Mouse (Mus musculus) urinary bladder, postnatal 14 days (tissue): ENCODE results near the gene Appl1.

ENCODE experiments used
- DNase-seq: peaks from one replicate; pipeline ENCODE4 v3.0.0; 2021; ENCODE audit warnings: low spot score

Appl1 gene

DNA sequence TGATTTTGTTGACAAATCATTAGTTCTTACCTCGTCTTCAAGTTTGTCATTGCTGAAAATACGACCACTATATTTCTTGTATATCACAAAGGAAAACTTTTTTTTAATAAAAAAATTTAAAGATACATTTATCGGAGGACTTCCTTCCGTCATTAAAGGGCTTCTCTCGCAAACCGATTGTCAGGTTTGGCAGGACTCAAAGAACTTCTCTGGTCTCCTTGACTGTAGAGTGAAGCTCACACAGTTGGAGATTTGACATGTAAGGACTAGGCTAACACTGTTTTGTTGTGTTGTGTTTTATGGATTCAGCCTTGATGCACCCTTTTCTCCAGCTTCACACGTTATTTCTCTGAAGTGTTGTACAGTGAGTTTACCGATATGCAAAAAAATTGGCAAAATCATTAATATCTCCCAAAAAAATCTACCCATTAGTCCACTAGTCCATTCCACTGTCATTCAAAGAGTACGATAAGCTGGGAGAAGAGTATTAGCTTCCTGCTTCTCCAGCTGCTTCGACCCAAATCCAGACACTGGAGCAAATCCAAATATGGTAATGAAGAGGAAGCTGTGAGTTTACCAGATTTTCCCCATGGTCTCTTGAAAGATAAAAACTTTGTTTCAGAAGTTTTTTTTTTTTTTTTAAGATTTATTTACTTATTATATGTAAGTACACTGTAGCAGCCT is at the start of gene Appl1:
Gene Appl1, minus strand, starts transcription at position 127 of the 684 bp plus-strand sequence.
- DNase-seq, result no peak

DNA sequence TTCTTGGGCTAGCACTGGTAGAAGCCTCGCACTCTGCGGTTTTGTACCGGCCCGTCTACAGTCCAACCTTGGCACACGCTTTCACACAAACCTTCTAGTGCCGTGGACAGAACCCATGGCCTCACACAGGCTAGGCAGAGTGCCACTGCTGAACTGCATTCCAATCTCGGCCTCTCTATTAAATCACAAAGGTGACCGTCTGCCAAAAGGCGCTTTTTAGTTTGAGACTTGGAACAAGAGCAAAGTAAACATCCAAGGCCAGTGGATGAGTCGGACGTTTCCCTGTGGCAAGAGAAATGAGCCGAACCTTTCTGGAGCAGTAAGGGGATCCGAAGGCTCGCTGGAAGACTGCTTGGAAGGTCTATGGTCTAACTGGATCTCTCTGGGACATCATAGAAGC is 48.8 kb upstream of the Appl1 start:
- DNase-seq, result peak; percentile 37

DNA sequence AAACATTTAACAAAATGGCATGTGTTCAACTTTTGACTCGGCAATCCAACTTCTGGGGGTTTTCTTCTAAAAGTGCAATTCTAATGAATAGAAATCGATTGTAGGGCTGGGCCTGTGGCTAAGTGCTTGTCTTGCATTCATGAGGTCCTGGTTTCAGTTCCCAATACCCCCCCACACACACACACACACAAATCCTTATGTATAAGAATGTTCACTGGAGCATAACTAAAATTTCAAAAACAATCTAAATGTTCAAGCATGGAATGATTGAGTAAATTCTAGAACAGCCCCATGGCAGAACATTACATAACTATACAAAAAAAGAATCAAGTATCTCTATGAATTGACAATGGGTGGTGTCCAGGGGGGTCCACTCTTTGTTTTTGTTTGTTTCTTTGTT is 46.9 kb upstream of the Appl1 start:
- DNase-seq, result no peak

DNA sequence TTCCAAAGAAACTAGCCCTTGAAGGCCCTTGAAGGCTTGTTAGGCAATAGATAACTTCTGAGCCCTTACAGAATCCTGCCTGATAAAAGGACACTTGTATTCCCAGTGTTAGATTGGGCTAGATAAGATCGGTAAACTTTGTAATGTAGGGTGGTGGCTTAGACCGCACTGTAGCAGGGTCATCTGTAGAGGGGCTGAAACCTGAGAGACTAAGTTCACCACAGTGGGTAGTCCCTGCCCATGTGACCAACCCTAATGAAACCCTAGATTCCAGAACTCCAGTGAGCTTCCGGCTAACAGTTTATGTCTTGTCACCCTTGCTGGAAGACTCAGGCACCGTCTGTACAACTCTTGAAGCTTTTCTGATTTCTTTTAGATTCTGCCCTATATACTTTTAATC is 42.6 kb upstream of the Appl1 start:
- DNase-seq, result no peak

DNA sequence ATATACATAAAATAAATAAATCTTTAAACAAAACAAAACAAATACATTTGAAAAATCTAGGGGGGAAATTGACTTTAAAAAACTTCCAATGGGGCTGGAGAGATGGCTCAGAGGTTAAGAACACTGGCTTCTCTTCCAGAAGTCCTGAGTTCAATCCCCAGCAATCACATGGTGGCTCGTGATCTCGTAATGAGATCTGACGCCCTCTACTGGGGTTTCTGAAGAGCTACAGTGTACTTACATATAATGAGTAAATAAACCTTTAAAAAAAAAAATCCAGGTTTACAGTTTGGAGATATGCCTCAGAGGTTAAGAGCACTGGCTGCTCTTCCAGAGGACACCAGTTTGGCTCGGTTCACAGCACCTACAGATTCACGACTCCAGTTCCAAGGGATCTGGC is 40.5 kb upstream of the Appl1 start:
- no peak for DNase-seq

DNA sequence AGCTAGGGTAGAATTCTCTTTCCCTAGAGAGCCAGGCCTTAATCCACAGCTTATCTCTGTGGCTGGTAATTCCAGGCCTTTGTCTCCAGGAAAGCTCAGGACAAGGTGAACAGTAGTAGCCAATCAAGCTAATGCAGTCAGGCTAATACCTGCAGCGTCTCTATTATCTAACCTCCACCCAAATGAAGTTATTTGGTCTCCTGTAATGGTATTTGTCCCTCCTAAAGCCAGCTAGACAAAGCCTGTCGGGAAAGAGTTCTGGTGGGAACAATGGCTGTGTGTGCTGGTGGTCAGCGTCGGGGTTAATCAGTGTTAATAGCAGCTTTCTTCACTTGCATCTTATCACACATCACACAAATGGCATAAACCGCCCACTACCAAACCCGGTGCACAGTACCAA is 34.9 kb upstream of the Appl1 start:
- DNase-seq, result no peak

DNA sequence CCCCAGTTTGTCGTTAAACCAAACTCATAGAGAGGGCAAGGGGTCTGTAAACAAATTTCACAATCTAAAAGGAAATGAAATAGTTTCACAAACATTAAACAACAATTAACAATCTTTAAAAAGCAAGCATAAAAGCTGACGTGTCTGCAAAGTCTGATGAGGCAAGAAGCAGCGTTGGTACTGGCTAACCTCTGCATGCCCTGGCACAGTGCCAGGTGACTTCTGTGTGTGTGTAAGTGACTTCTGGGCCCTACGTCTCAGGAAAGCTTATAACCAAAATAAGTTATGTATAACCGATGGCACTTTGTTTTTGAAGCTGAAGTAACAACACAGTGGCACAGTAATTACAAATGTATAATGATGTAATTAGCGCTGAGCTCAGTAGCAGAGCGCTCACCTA is 33.9 kb upstream of the Appl1 start:
- DNase-seq, result no peak

DNA sequence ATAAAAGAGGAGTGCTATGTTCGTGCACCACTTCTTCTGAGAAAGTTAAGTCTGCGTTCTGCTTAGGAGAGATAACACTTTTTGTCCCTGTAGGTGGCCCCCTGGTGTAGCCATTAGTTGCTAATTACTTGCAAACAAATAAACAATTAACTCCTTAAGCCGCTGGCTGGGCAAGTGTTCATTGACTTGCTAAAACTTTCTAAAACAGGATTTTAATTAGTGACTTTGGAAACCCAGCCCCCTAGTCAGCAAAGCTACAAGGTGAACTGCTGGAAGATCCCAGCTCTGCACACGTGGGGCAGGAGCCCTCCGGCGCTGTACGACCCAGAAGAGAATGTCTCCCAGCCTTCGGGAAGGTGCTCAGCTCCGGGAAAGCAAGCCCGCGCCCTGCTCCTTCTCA is 29.4 kb upstream of the Appl1 start:
- no peak for DNase-seq

DNA sequence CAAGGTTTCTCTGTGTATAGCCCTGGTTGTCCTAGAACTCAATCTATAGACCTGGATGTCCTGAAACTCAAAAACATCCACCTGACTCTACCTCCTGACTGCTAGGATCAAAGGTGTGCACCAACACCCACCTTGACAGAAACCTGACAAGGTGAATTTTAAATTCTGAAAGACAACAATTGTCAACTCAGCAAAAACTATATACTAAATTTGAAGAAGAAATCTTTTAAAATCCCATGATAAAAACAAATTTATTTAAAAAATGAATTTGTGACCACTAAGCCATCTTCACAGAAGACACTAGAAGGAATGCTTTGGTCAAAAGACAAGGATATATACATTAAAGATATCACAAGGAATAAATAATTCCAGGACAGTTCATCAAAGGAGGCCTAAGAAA is 25.2 kb upstream of the Appl1 start:
- no peak for DNase-seq

DNA sequence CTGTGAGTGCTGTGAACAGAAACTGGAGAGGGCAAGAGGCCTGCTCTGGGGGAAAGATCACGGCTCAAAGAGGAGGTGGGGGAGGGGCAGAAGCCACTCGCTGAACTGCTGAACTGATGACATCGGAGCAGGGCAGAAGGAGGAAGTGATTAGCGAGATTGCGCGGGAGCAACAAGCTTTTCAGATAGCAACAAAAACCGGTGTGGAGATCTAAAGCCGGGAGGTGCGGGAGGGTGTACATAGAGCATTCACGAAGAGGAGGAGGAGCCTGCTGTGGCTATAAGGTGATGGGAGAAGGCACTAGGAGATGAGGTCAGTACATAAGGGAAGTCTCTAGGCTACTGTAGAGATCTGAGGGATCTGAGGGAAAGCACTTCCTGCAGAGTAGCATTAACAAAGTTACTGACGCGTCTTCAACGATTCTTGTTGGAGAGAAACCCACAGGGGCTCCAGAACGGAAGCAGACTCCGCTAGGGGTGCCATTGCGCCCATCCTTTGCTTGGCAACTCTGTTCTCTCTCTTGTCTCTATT is 23.2 kb upstream of the Appl1 start, which contains the start of gene Hesx1:
Gene Hesx1, plus strand, starts transcription at position 206 of the 531 bp plus-strand sequence.
- peak; percentile 58 for DNase-seq

DNA sequence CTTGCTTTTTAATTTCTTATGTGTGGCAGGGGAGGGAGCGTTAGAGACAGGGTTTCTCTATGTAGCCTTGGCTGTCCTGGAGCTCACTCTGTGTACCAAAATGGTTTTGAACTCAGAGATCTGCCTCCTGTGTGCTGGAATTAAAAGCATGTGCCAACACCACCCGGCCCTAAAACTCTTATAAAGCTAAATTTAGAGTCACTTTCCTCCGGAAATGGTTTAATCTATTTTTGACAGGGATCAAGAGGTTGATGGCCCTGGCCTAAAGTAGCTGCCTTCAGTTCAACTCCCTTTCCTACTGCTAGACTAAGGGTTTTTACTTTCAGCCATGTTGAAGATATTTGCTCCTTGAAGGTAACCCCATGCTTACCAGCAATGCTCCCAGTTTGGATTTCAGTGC is 22.4 kb upstream of the Appl1 start:
- no peak for DNase-seq

DNA sequence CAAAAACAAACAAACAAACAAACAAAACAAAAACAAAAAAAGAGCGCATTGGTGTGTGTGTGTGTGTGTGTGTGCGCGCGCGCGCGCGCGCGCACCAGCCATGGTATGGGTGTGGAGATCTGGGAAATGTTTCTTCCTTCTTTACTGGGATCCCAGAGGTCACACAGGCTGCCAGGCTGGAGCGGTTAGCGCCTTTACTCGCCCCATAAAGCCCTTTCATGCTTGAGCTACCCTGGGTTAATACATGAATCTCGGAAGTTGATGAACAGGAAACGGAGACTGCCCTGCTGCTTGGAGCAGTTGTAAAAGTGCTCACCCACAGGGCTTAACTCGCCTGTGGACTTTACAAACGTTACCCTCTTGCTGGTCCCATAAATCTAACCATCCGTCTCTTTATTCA is 20.6 kb upstream of the Appl1 start:
- no peak for DNase-seq

DNA sequence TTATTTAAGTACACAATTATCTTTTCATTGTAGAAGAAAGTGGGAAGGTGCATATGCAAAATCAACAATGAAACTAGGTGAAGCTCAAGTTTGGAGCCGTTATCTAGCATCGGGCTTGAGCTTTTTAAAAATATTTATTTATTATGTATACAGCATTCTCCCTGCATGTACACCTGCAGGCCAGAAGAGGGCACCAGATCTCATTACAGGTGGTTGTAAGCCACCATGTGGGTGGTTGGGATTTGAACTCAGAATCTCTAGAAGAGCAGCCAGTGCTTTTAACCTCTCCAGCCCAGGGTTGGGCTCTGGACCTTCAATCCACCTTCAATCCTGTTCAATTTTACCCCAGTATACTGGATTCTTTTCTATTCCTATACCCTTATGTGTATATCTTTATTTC is 17.7 kb upstream of the Appl1 start:
- no peak for DNase-seq

DNA sequence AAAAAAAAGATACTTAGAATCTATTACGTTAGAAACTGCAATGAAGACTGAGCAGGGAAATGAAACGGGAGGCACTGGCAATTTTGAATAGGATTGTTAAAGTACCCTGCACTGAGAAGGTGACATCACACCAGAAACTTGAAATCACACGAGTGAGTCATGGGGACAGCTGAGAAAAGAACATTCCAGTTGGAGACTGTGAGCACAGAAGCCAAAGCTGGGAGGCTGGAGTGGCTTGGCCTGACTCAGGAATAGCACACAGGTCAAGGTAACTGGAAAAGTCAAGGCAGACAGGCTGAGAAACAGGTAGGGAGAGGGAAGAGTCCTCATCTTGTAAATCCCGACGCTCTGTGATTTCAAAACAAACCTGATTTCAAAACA is 11.1 kb upstream of the Appl1 start:
- DNase-seq, result no peak

DNA sequence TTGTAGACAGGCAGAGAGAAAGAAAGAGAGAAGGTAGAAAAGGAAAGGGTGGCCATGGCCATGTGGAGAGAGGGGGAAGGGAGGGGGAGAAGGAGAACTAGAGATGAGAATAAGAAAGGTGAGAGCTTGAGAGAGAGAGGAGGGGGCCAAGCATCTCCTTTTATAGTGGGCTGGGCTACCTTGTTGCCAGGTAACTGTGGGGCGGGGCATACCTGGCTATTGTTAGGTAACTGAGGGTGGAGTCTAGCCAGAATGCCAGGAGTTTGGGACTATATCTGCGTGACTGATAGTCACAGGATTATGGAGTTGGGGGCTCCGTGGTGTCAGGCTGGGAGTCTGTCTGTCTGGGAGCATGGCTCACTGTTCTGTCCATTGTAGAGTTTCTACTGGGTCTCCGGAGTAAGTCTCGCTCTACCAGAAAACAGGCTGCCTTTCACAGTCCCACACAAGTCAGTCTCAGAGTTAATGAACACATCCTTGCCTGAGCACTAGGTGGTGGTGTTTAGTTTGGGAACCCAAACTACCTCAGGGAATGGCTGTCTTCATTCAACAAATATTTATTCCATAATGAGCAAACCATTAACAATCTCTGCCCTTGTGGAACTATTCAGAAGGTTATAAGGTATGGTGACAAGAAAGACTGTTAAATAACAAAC is 10.6 kb upstream of the Appl1 start:
- DNase-seq, result no peak

DNA sequence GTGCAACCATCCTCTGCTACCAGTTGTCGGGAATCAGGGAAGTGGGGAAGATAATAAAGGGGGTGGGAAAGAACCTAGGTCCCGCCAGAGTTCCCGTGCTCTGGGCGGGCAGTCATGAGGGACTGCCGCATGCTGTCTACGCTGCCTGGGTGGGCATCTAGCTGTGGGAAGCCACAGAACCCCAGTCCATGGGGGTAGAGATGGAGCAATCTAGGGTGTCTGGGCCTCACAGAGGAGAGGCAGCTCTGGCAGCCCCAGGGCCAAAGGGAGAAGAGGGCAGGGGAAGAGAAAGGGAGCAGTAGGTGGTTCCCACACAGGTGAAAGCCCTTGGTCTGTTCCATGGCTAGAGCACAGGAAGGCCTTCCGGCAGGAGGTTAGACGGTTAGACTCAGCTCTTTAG is 10.0 kb upstream of the Appl1 start:
- no peak for DNase-seq

DNA sequence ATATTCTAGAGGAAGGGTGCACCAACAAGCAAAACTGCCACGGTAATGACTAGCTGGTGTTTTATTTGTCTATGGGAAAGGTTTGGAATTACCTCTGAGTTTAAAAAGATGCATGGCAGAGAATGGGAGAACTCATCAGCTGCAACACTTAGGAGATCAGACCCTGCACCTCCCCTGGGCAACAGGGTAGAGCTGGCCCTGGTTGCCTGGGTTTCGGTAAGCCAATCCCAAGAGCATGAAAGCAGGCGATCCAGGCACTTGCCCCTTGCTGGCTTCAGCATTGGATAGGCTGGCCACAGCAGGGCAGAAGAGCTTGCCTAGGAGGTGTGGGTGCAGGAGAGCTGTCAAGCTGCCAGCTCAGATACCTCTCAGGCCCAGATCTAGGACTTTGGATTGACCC is 8.8 kb upstream of the Appl1 start:
- DNase-seq, result no peak

DNA sequence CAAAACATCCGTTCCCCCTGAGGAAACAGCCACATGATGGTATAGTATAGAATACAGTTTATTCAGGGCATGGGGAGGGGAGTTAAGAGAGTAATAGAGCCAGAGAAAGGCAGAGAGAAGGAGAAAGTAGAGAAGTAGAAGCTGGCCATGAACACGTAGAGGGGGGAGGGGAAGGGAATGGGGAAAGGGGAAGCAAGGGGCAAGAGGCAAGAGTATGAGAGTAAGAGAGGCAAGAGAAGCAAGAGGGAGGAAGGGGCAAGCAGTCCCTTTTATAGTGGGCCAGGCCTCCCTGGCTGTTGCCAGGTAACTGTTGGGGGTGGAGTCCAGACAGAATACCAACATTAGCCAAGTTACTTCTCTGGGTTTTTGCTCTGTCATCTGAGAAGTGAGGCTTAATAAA is 6.5 kb upstream of the Appl1 start:
- DNase-seq, result no peak

DNA sequence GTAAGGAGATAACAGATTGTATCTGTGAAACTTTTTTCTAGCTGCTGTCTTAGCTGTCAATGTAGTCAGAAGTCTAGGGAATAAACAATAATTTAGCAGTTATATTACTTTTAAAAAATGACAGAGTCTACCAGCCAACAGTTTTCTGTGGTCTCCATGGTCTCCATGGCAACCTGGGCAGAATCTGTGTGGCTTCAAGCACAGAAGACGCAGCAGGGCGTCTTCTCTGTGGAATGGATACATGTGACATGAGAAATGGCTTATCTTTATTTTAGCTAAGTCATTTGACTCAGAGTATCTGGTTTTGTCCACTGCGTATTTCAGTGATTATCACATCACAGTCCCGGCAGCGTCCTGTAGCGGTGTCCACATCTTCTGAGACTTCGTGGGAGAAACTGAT is 5.2 kb upstream of the Appl1 start:
- DNase-seq, result no peak

DNA sequence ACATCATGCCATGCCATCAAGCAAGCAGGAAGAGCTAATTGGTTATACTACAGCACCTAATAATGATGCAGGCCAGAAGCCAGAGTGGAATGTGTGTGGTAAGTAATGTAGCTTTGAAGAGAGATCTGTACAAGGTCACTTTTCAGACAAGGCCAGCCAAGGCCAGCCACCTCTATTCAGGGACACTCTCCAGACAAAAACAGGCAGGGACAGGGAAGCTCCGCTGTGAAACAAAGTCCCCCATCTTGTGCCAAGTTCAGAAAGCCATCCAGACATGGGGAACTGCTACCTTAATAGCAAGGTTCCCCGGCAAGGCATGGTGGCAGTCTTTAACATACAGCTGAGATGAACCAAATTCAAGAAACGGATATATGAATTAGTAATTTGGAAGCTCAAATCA is 4.5 kb upstream of the Appl1 start:
- DNase-seq, result no peak

DNA sequence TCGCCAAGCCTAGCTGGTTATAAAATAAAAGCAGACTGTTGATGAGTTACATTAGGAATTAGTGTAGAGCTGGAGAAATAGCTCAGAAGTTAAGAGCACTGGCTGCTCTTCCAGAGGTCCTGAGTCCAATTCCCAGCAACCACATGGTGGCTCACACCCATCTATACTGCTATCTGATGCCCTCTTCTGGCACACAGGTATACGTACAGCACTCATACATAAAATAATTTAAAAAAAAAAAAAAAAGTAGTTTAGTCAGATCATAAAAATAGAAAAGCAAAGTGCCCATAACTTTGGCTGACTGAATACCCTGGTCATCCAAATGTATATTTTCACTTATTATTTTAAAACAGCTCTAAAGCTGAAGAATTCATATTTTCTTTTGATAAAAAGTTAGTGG is 2.1 kb upstream of the Appl1 start:
- no peak for DNase-seq

DNA sequence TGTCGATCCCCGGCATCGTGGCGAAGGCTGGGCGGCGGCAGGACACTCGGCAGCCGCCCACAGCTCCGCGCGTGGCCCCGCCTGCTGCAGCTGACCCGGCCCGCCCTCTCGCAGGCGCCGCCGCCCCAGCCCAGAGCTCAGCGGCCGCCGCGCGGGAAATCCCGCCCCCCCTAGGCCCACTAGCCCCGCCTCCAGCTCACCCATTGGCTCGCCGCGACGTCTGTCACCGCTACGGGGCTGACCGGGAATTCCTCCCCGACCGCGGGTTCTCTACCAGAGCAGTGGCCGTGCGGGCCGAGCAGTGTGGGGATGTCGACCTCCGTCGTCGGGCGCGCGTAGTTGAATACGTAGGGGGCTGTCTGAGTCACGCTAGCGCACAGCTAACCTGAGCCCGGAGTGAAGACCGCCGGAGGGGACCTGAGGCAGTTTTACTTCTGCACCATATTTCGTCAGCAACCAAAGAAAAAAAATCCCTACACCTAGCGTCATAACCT is 546 bp downstream of the Appl1 start:
- peak; percentile 99 for DNase-seq

DNA sequence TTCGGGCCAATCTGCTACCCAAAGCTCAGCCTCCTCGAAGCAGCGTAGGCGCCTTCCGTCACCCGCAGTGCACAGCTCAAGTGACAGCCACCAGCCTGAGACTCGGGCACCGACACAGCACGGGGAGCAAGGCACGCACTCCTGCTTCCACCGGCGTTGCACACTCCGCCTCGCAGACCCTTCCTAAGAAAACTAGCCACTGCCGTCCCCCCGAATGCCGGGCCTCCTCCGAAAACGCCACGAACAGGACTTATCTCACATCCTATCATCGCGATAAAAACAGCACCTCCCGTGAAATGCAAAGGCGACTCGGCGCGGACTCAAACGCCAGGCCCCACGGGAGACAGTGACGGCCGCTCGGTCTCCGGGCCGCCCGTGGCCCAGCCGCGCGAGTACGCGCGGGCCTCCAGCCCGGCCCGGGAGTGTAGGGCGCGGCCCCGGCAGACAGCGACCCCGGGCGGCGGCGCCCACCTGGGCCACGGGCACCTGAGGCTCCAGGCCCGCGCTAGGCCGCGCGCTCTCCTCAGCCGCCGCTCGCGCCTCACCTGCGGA is 1.1 kb downstream of the Appl1 start:
- peak; percentile 51 for DNase-seq
